Mouse (Mus musculus) right cerebral cortex, adult 2 months (tissue): ENCODE data around the gene Ptger2.
"Not testable (repeated sequence)": the region's sequence is repeated elsewhere in the genome, so short reads cannot be mapped to it uniquely, and the experiment has no call there.

Experiments used
- DNase-seq, 2 experiments: peaks; one replicate each; pipeline ENCODE4 v3.0.0; 2021 to 2022; ENCODE audit warnings: low spot score in 2 of 2

Ptger2 gene

DNA sequence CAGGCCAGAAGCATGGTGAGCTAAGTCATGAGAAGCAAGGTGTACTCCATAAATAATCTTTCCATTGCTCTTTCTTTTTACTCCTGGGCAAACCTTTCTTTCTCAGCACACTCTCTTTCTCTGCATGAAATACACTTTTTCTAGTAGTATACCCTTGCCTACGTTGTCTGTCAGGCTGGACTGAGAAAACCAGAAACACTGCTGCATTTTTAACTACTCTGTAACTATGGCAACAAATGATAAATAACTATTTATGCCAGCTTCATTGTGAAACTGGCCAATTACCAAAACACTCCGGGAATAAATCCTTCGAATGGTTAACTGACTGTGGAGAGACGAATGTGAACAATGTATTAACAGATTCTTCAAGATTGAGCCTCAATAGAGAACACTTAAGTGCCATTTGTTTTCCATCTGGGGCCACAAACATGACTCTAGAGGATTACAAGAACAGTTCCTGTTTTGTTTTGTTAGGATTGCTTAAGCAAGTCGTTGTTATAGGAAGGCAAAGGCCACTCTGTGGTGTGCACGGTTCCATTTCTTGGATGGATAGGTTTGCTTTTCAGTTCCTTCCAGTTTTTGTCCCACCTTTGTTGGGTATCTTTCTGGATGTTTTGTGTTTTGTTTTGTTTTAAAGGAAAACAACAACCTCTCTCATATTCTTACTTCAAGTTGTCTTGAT is at the start of gene Ptger2:
Gene Ptger2, plus strand, starts transcription at position 522 of the 682 bp plus-strand sequence.
- DNase-seq: not testable (repeated sequence)

DNA sequence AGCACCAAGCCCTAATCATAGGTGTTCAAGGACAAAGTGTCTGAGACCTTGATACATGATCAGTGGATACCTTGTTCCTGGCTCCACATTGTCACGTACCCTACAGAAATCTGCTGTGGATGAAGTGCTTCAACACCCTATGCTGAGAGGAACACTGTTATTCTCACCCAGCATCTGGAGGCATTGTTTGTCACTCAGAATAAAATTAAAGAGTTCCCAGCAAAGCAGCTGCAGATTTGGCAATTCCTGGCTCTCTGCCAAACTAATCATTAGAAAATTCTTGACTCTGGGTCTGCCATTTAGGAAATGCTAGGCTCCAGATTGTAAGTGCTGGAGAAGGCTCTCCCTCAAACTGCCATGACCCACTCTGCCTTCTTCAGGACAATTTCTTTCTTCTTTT is 27.2 kb upstream of the Ptger2 start:
- DNase-seq: no peak

DNA sequence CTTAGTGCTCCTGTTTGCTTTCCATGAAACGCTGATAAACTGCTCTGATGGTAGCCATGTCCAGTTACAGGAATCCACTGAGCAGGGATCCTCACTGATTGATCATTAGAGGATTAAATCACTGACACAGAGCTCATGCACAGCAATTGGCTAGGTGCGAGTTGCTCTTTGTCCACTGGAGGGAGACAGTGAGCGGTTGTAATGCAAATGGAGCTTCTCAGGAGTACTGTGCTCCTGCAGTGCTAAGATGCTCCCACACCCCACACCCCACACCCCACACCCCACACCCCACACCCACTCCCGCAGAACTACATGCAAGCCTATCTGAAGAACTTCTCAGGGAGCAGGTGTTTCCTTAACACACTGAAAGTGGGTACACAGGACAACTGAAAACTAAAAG is 10.7 kb upstream of the Ptger2 start:
- peak; percentile 88 to 90 for DNase-seq

DNA sequence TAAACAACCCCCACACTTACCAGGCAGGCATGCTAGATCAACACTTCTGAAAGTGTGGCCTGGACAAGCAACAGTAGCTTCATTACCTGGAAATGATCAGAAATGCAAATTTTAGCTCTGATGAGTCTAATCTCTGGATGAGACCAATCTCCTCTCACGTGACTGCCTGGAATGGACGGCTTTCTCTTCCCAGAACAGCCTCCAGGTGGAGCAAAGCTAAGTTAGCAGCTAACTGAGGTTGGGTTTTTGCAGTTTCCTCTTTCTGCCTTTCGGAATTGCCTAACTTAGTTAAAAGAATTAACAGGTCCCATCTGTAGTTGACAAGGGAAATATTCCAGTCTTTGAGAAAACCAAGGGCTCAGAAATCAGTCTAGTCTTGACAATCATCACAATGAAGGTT is 8.1 kb upstream of the Ptger2 start:
- DNase-seq: peak in 1 of 2 experiments; percentile 21

DNA sequence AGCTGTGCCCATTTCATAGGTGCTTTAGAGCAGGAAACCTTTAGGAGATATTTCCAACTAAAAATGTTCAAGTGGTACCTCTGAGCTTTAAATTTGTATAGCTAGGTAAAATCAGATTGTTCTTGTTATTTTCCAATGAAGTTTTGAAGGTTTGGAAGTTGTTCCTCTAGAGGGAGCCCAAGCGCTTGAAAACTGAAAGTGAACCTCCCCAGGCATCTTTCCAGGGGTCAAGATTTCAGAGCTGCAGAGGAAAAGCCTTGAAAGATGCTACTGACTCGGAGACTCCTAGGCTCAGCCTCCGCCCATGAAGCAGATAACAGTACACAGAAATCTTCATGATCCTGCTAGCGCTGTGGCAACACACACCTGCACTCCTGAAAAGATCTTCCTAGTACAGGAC is 6.5 kb upstream of the Ptger2 start:
- peak; percentile 34 to 41 for DNase-seq

DNA sequence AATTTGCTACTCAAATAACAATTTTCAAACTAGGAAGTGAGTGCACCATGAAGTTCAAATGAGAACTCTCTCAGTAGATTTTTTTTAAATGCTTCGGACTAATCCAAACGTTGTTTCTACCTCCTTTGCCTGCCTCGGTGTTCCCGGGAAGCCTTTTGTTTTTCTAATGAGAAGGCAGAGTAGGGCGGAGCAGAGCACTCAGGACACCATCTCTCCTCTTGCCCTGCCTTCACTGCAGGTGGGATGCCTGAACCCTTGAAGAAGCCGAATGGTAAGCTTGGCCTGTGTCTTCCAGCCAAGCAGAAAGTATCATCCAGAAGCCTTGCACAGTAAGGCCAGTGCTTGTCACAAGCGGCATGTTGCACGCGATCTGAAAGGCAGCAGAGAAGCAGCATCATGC is 3.9 kb upstream of the Ptger2 start:
- DNase-seq: no peak

DNA sequence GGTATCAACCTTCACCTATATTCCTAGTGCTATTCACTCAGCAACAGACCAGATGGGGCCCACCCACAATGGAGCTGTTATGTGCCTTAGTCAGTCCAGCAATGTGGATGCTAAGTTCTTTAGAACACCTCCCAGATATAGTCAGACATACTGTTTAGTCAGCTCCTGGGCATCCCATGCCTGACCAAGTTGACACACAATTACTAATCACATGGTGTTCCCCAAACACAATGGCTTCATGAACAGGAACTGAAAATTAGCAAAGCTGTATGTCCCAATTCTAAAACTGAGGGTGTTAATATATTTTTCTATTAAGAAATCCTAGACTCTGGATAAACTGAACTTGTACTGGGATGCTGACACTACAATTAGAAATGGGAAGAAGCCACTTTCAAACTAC is 1.7 kb upstream of the Ptger2 start:
- DNase-seq: no peak

DNA sequence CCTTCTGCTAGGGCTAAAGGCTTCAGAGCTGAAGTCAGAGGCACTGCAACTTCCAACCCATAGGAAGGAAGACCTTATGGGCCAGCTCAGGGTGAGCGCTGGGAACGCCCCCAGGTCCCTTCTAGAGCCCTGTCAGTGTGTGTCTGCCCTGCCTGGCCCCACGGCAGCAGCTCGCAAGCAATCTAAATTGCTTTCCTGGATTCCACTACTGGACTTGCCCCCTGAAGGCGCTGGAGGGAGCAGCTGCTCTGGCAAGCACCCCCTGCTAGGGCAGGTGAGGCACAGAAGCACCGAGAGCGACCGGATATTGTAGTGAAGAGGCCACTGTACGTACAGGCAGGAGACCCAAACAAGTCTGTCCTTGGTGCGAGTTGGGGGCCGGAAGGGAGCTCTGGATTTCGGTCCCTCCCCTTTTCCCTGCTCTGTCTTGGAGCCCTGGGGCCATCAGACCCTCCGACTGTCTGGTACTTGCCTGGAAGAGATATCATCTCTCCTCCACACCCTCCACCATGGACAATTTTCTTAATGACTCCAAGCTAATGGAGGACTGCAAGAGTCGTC is 541 bp downstream of the Ptger2 start:
- no peak for DNase-seq

DNA sequence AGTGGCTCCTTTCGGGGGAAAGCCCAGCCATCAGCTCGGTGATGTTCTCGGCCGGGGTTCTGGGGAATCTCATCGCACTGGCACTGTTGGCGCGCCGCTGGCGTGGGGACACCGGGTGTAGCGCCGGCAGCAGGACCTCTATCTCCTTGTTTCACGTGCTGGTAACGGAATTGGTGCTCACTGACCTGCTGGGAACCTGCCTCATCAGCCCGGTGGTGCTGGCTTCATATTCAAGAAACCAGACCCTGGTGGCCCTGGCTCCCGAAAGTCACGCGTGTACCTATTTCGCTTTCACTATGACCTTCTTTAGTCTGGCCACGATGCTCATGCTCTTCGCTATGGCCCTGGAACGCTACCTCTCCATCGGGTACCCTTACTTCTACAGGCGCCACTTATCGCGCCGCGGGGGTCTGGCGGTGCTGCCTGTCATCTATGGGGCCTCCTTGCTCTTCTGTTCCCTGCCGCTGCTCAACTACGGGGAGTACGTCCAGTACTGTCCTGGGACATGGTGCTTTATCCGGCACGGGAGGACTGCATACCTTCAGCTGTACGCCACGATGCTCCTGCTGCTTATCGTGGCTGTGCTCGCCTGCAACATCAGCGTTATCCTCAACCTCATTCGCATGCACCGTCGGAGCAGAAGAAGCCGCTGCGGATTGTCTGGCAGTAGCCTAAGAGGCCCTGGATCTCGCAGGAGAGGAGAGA is 1.2 kb downstream of the Ptger2 start:
- DNase-seq: peak in 1 of 2 experiments; percentile 14

DNA sequence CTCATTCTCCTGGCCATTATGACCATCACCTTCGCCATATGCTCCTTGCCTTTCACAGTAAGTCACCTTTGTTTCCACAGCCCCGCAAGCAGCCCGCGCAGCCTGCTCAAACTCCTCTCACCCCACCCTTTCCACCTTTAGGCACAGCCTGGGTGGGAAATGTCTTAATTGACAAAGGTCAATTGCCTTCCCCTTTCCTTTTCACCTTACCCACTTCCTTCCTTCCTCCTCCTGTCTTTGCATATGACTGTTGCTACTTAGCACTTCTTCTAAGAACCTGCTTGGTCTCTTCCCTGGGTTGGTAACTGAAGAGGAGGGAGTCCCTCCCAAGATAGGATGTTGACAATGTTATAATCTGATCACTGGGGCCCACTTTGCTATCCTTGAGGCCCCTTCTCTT is 1.8 kb downstream of the Ptger2 start:
- no peak for DNase-seq

DNA sequence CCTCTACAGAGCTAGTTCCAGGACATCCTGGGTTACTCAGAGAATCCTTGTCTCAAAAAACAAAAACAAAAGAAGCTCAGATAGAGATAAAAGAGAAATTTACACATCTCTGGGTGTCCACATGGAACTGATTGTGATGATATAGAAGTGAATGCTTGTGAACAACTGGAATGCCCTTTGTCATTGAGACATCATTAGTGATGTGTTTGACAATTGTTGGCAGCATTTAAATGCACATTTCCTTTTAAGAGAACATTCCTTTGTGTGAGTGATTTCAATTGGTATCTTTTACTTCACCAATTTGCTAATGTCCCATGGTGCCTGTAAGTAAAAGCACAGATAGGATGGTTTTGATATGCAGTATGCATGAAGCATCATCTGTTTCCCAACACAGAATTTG is 6.3 kb downstream of the Ptger2 start:
- no peak for DNase-seq

DNA sequence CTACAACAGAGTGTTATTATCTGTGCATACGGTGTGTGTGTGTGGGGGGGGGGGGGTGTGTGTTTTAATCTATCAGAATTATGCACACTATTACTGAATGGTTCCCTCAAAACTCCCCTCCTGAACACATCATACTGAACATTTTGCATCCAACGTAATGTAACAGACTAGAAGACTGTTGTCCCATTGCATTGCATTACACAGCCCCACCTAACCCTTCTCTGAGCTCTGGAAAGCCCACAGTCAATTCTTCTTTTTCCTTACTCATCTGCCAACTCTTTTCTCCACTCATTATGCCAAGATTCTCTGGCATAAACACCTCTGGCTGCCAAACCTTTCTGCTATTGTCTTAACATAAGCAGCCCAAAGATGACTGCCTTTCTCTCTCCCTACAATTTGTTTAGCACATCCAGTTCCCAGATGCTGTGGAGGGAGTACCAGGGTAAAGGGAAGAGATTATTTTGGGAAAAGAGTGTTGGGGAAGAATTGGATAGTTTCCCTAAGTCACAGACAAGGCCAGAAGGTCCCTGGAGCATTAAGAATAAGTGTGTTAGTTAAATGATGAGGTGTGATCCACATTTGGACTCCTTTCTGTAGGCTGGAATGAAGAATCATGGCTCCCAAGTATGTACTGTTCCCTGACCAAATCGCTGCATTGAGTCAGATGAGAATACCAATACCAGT is 12.2 kb downstream of the Ptger2 start:
- no peak for DNase-seq

DNA sequence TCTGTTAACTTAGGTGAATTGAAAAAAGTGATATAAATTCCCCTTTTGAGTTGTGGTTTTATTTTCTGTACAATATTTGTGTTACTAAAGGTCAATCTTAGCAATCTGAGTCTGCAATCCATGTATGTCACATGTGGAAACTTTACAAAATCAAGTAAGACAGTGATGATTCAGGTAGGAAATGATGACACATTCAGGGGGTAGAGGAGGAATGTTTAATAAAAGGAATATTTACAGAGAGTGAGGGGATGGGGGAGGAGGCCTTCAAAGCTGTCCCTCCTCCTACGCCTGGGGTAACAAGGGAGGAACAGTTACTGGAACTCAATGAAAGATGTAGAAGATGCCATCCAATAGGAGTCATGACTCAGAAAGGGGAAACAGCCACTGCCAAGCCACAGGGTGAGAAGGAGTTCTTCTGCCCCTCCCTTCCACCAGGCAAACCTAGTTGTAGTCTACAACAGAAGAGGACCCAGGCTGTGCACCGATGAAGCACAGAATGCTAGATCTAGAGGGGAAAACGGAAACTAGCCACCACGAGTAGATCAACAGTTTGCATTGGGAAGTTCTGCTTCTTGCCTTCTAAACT is 17.8 kb downstream of the Ptger2 start:
- DNase-seq: no peak

DNA sequence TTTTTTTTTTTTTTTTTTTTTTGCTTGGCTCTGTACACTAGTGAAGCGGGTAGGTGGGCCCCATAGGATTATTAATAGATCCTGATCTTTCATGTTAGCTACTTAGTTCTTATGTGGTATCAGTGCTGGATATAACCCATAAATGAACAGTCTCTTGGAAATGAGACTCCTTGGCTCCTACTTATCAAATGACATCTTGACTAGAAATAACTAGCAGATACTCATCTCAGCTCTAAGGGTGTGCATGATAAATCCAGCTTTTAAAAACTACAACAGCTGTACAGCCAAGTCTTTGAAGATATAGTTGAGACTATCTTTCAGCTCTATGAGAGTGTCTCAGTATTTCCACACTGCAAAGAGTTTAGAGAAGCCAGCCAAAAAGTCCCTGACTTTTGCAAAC is 21.2 kb downstream of the Ptger2 start:
- DNase-seq: no peak

DNA sequence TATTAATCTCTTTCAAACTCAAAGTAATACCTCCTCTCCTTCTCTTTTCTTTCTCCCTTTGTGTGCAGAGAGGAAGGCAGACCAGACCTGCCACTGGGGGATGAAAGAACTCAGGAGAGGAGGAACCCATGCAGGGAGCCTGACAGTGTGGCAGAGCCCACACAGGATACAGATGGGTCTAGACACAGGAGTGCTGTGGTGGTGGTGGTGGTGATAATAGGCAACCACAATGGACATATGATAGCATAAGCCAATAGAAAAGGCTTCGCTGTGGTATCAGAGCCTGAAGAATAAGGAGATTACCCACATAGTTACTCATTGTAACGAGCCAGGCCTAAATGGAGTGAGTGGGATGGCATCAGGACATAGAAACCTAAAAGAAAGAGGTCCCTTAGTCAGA is 23.3 kb downstream of the Ptger2 start:
- DNase-seq: no peak

DNA sequence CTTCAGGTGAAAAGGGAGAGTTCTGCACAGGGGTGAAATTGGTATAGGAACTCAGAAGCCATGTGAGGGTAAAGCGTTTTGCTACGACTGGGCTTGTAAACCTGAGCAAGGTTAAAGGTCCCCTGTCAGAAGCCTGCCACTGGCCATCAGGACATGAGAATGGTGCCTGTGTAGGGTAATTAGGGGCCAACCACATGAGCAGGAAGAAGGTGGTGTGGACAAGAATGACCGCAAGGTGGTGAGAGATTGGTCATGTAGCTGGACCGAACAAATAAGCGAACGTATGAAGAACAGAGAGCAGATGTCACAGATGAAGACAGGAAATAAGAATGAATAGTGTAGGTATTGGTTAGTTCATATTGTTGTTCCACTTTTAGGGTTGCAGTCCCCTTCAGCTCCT is 23.7 kb downstream of the Ptger2 start:
- DNase-seq: no peak

DNA sequence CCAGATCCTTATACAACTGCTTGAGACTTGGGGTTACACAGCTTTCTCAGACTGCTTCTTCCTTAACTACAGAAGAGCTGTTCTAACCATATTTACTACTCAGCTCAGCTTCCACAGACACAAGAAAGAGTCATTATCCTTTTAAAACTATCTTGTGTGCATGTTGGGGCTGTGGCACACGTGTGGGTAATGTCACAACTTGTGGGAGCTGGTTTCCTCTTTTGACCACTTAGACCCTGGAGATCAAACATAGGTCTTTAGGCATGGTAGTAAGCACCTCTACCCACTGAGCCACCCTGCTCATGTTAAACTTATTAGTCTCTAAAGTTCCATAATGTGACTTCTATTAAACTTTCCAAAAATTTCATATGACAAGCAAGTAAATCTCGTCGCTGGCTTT is 33.6 kb downstream of the Ptger2 start:
- no peak for DNase-seq

DNA sequence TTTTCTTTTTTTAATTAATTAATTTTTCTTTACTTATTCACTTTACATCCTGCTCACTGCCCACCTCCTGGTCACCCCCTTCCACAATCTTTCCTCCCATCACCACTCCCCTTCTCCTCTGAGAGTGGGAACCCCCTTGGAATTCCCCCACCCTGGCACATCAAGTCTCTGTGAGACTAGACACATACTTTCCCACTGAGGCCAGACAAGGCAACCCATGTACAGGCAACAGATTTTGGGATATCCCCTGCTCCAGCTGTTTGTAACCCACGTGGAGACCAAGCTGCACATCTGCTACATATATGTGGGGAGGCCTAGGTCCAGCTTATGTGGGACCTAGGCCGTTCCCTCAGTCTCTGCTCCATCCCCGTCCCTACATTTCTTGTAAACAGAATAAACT is 46.3 kb downstream of the Ptger2 start:
- DNase-seq: no peak

DNA sequence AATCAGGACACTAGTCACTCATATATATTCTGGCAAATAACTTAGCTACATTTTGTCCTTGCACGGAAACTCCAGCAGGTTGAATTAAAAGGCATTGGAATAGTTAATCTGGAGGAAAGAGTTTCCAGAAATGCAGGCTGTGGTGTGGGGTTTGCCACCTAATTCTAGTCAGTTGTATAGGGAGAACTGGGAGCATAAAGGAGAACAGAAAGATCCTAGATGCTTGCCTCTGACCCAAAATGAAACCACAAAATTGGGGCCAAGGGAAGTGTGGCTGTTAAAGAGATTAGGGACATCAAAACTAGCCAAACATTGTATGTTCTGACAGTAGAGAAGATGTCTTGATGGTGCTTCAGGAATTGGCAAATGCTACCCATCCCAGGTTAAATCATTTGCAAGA is 48.6 kb downstream of the Ptger2 start:
- no peak for DNase-seq

DNA sequence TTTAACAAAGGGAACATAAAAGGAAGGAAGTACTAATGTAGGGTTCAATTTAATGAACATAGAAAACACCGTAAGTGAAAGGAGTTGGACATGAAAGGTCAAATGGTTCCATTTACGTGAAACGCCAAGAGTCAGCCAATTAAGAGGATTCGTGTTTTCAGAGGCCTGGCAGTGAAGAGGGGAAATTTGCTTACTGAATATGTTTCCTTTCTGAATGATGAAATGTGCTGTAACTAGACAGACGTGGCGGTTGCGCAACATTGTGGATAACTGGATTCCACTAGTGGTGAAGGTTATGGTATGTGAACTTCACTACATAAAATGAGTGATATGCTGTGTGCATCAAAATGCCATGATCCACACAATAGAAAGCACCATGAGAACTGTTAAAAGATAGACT is 50.1 kb downstream of the Ptger2 start:
- no peak for DNase-seq

DNA sequence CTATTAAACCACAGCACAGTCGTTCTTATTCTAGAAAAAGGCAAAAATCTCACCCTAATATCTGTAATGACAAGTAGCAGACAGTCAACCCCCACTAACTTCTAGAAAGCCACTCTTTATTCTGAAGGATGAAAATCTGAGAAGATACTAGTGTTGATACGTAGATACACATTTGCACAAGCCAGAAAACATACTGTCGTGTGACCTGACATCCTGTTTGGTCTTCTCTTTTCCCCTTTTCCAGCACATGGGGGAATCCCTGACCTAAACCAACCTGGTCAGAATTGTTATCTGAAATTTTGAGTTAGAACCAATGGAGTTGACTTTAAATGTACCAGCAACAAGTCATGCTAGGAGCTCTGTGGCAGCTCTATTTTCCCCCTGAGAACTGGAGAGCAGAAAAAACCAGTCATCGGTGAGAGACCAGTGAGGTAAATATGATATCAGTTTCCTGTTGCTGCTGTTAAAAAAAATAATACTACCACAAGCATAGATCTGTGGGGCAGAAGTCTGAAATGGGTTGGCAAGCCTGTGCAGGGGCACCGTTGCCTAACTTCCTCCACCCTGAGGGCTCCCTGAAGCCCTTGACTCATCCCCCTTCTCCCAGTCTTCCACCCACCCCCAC is 53.0 kb downstream of the Ptger2 start:
- no peak for DNase-seq

DNA sequence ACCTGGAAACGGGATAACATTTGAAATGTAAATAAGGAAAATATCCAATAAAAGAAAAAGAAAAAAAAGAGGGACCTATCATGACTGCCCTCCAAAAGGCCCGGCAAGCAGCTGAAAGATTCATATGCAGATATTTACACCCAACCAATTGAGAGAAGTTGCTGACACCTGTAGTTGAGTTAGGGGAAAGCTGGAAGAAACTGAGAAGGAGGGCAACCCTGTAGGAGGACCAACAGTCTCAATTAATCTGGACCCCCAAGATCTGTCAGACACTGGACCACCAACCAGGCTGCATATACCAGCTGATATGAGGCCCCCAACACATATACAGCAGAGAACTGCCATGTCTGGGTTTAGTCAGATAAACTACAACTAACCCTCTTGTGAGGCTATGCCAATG is 60.1 kb downstream of the Ptger2 start:
- no peak for DNase-seq
